Mouse (Mus musculus) common myeloid progenitor, adult 5-6 weeks (primary cell): ENCODE data around the gene Trappc6a. TPM values are rescaled to one million over a fixed set of nuclear protein-coding genes. Genes with fewer than 3 reads are reported as not detected.

Source experiments
- ATAC-seq: replicated peaks from 2 replicates; pipeline ENCODE4 v1.8.0; 2016; ENCODE audit warnings: low read depth, mild to moderate bottlenecking, moderate TSS enrichment, inconsistent platforms; ENCODE audit not compliant: poor library complexity, severe bottlenecking
- total RNA-seq: library from RNA; stranded (forward); fragments of 200-1000, 187-1606 nt; gene quantifications from 2 replicates; pipeline ENCODE4 v1.2.3, GENCODE M21; 2017

Gene Trappc6a
- total RNA-seq, 1 experiment from 2014 or later: 33.6 TPM

GRCm38 (mm10) chr7:19557982-19558900 lies 50.0 kb downstream of the Trappc6a start:
- ATAC-seq: no peak

- ATAC-seq: no peak
Observed at GRCm38 (mm10) chr7:19558965-19559364, 50.8 kb downstream of the Trappc6a start.

DNA sequence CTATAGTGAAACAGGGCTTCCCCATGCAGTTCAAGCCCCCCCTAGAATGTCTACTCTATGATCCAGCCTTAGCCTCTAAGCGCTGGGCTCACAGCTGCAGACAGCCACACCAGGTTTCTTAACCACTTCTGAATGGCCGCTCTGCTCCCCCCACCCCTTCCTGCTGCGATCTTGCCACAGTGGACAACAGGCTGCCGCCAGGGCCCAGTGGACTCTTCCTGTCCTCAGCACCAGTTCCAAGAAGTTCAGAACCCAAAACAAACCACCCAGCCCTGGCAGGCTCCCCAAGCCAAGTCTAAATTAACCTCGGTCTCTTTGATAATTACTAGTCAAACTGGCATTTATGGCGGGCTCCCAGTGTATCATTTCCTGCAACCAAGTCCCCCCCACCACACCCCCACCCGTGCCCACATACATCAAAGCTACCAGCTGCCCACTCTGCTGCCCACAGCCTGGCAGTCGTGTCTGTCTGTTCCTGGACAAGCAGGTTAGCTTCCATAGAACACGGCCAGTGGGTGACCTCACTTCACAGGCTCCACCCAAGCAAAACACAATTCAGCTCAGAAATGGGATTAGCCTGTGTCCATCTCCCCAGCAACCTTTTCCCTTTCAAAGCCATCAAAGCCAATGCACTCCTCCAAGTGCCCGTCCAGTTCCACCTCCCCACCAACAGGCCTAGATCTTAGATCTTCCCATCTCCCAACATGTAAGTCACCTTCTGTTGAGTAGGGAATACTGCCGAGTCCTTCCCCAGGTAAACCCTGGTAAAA lies 52.5 kb downstream of the Trappc6a start:
- no peak for ATAC-seq

- ATAC-seq: no peak
Observed at GRCm38 (mm10) chr7:19561431-19561764, 53.2 kb downstream of the Trappc6a start.

- ATAC-seq: peak; percentile 76
Observed at GRCm38 (mm10) chr7:19561765-19562642, 53.8 kb downstream of the Trappc6a start.

GRCm38 (mm10) chr7:19562643-19563410 lies 54.6 kb downstream of the Trappc6a start, which contains the start of gene Ppp1r37:
Gene Ppp1r37, minus strand, starts transcription at chr7:19563076.
- ATAC-seq: no peak

GRCm38 (mm10) chr7:19563884-19564283 lies 55.7 kb downstream of the Trappc6a start:
- ATAC-seq: peak; percentile 22; the same call in 1 of the 2 replicates

- no peak for ATAC-seq
Observed at GRCm38 (mm10) chr7:19564455-19564854, 56.3 kb downstream of the Trappc6a start.

Other genes starting within 250 kb of the Trappc6a start
- 47.6 and 61.7 TPM in 2 replicates for gene Vasp, start 236.6 kb upstream of the Trappc6a start, total RNA-seq
- not detected in 2 replicates for gene Ppm1n, start 228.3 kb upstream of the Trappc6a start, total RNA-seq
- gene Rtn2, start 225.8 kb upstream of the Trappc6a start, total RNA-seq: 0.14 TPM in 1 of 2 replicates, not detected in the other
- 61.8 and 98.3 TPM in 2 replicates for gene Fosb, start 198.3 kb upstream of the Trappc6a start, total RNA-seq
- gene Ercc1, start 163.6 kb upstream of the Trappc6a start, total RNA-seq: 17.1 and 18.9 TPM in 2 replicates
- 23.2 and 27.6 TPM in 2 replicates for gene Cd3eap, start 148.9 kb upstream of the Trappc6a start, total RNA-seq
- gene Ppp1r13l, start 148.6 kb upstream of the Trappc6a start, total RNA-seq: 0.82 and 0.96 TPM in 2 replicates
- gene Ercc2, start 126.4 kb upstream of the Trappc6a start, total RNA-seq: 25.8 and 30.3 TPM in 2 replicates
- not detected in 2 replicates for gene Klc3, start 104.3 kb upstream of the Trappc6a start, total RNA-seq
- gene Ckm, start 103.6 kb upstream of the Trappc6a start, total RNA-seq: 1.5 and 3.6 TPM in 2 replicates
- 4.6 and 7.7 TPM in 2 replicates for gene Mark4, start 49.6 kb upstream of the Trappc6a start, total RNA-seq
- gene Exoc3l2, start 45.1 kb upstream of the Trappc6a start, total RNA-seq: 3.1 and 4.2 TPM in 2 replicates
- gene Bloc1s3, start within 50 bp of the Trappc6a start, total RNA-seq: 2.6 and 2.8 TPM in 2 replicates
- 0.27 and 0.68 TPM in 2 replicates for gene Nkpd1, start 9.4 kb downstream of the Trappc6a start, total RNA-seq
- 10.5 and 14.9 TPM in 2 replicates for gene Ppp1r37, start 54.7 kb downstream of the Trappc6a start, total RNA-seq
- gene Zfp296, start 68.9 kb downstream of the Trappc6a start, total RNA-seq: 2.6 and 6.3 TPM in 2 replicates
- 41.0 and 56.4 TPM in 2 replicates for gene Gemin7, start 69.2 kb downstream of the Trappc6a start, total RNA-seq
- 27.3 and 33.4 TPM in 2 replicates for gene Clasrp, start 96.1 kb downstream of the Trappc6a start, total RNA-seq
- 2.8 and 3.1 TPM in 2 replicates for gene Relb, start 121.0 kb downstream of the Trappc6a start, total RNA-seq
- gene Clptm1, start 156.6 kb downstream of the Trappc6a start, total RNA-seq: 28.0 and 29.1 TPM in 2 replicates
- not detected in 2 replicates for gene Apoc2, start 169.5 kb downstream of the Trappc6a start, total RNA-seq
- not detected in 2 replicates for gene Gm44805, start 173.0 kb downstream of the Trappc6a start, total RNA-seq
- gene Apoc4, start 173.1 kb downstream of the Trappc6a start, total RNA-seq: not detected in 2 replicates
- gene Apoc1, start 184.3 kb downstream of the Trappc6a start, total RNA-seq: 7.3 TPM in 1 of 2 replicates, not detected in the other
- 659 and 679 TPM in 2 replicates for gene Apoe, start 190.8 kb downstream of the Trappc6a start, total RNA-seq
- gene Tomm40, start 207.0 kb downstream of the Trappc6a start, total RNA-seq: 40.1 and 47.0 TPM in 2 replicates
- 0.73 and 2.5 TPM in 2 replicates for gene Nectin2, start 242.1 kb downstream of the Trappc6a start, total RNA-seq